Mouse (Mus musculus): ENCODE data around the gene Inha. TPM values are rescaled to one million over a fixed set of nuclear protein-coding genes. Genes with fewer than 3 reads are reported as not detected.

Gene Inha
- 9.7 and 9.9 TPM in 2 replicates for polyA plus RNA-seq (2014; fragmentation: Nextera tagmentation; extraction: Ambion mirVana)

- Histone ChIP-seq H3K4me1 (replicated peaks; ENCODE audit: control insufficient read depth, insufficient read depth, low read length) (peaks cover 25% of the 10 kb centered on the region), H3K9me3 (ENCODE audit: control insufficient read depth, low read length) (no peaks in the 10 kb centered on the region), H3K36me3 (replicated peaks; ENCODE audit: control insufficient read depth, insufficient read depth) (no peaks in the 10 kb centered on the region), H3K4me2 (replicated peaks) (peak within 1 kb of the TSS; percentile 91), H3K27ac (peak within 1 kb of the TSS; percentile 95), H3K4me3 (replicated peaks; ENCODE audit: low read length) (peak within 1 kb of the TSS; percentile 87), H3K27me3 (ENCODE audit: control insufficient read depth, insufficient read depth, low read length) (0 out of 2 replicates have a peak, but pooled peaks cover 5% of the 10 kb centered on the region), H3K9ac (peak within 1 kb of the TSS; percentile 89)
- WGBS = 71% methylated on average over 10 of the region's 10 CpGs
- ATAC-seq (ENCODE audit: low FRiP score) (no peak), DNase-seq (ENCODE audit: low spot score) (no peak)
Observed at GRCm38 (mm10) chr1:75507006-75507405, at the start of gene Inha. Inha (plus strand) TSS chr1:75507077.

GRCm38 (mm10) chr1:75457710-75458024, 49.2 kb upstream of the Inha start:
- Histone ChIP-seq H3K4me1 (replicated peaks; ENCODE audit: control insufficient read depth, insufficient read depth, low read length) (peaks cover 41% of the 10 kb centered on the region), H3K4me2 (replicated peaks) (peak overlapping the region; percentile 51), H3K9me3 (ENCODE audit: control insufficient read depth, low read length) (no peaks in the 10 kb centered on the region), H3K27me3 (ENCODE audit: control insufficient read depth, insufficient read depth, low read length) (peaks cover 7% of the 10 kb centered on the region; the same call in 1 of the 2 replicates), H3K27ac (0 out of 2 replicates have a peak overlapping the region, but pooled peaks have one; percentile 70), H3K9ac (no peak overlapping the region), H3K36me3 (replicated peaks; ENCODE audit: control insufficient read depth, insufficient read depth) (no peaks in the 10 kb centered on the region), H3K4me3 (replicated peaks; ENCODE audit: low read length) (no peak overlapping the region)
- DNase-seq (ENCODE audit: low spot score) (no peak), ATAC-seq (ENCODE audit: low FRiP score) (peak; percentile 2; the same call in 1 of the 2 replicates)
- 8% methylated on average over 9 of the region's 10 CpGs for WGBS

- Histone ChIP-seq H3K4me2 (replicated peaks) (peak overlapping the region; percentile 51), H3K4me1 (replicated peaks; ENCODE audit: control insufficient read depth, insufficient read depth, low read length) (peaks cover 40% of the 10 kb centered on the region), H3K9me3 (ENCODE audit: control insufficient read depth, low read length) (no peaks in the 10 kb centered on the region), H3K9ac (peak overlapping the region; percentile 45; the same call in 1 of the 2 replicates), H3K27me3 (ENCODE audit: control insufficient read depth, insufficient read depth, low read length) (peaks cover 7% of the 10 kb centered on the region; the same call in 1 of the 2 replicates), H3K27ac (peak overlapping the region; percentile 70; the same call in 1 of the 2 replicates), H3K36me3 (replicated peaks; ENCODE audit: control insufficient read depth, insufficient read depth) (no peaks in the 10 kb centered on the region), H3K4me3 (replicated peaks; ENCODE audit: low read length) (peak overlapping the region; percentile 20)
- DNase-seq (ENCODE audit: low spot score) = no peak
- ATAC-seq (ENCODE audit: low FRiP score) = peak; percentile 49; the same call in 1 of the 2 replicates
- WGBS = 2% methylated on average over 41 of the region's 42 CpGs
Observed at GRCm38 (mm10) chr1:75458025-75458788, 48.7 kb upstream of the Inha start.

GRCm38 (mm10) chr1:75458789-75459684, 47.8 kb upstream of the Inha start:
- Histone ChIP-seq H3K27me3 (ENCODE audit: control insufficient read depth, insufficient read depth, low read length) (peaks cover 7% of the 10 kb centered on the region; the same call in 1 of the 2 replicates), H3K9ac (peak overlapping the region; percentile 45; the same call in 1 of the 2 replicates), H3K36me3 (replicated peaks; ENCODE audit: control insufficient read depth, insufficient read depth) (no peaks in the 10 kb centered on the region)

GRCm38 (mm10) chr1:75460297-75460696, 46.6 kb upstream of the Inha start:
- DNase-seq (ENCODE audit: low spot score) = no peak
- no peak overlapping the region for H3K4me3 ChIP-seq (replicated peaks; ENCODE audit: low read length)
- no peak for ATAC-seq (ENCODE audit: low FRiP score)
- H3K9me3 ChIP-seq (ENCODE audit: control insufficient read depth, low read length) = no peaks in the 10 kb centered on the region
- H3K4me1 ChIP-seq (replicated peaks; ENCODE audit: control insufficient read depth, insufficient read depth, low read length) = peaks cover 34% of the 10 kb centered on the region
- H3K27ac ChIP-seq = no peak overlapping the region
- H3K36me3 ChIP-seq (replicated peaks; ENCODE audit: control insufficient read depth, insufficient read depth) = no peaks in the 10 kb centered on the region
- H3K9ac ChIP-seq = no peak overlapping the region
- no peak overlapping the region for H3K4me2 ChIP-seq (replicated peaks)
- WGBS = 75% methylated on average over 7 of the region's 7 CpGs
- H3K27me3 ChIP-seq (ENCODE audit: control insufficient read depth, insufficient read depth, low read length) = peaks cover 7% of the 10 kb centered on the region; the same call in 1 of the 2 replicates

More at GRCm38 (mm10) chr1:75458789-75459684, 47.8 kb upstream of the Inha start:
- Histone ChIP-seq H3K4me1 (replicated peaks; ENCODE audit: control insufficient read depth, insufficient read depth, low read length) (peaks cover 40% of the 10 kb centered on the region), H3K4me3 (replicated peaks; ENCODE audit: low read length) (peak overlapping the region; percentile 20; the same call in 1 of the 2 replicates), H3K9me3 (ENCODE audit: control insufficient read depth, low read length) (no peaks in the 10 kb centered on the region), H3K27ac (0 out of 2 replicates have a peak overlapping the region, but pooled peaks have one; percentile 70), H3K4me2 (replicated peaks) (peak overlapping the region; percentile 51)
- ATAC-seq (ENCODE audit: low FRiP score) = no peak
- 14% methylated on average over 23 of the region's 23 CpGs for WGBS
- DNase-seq (ENCODE audit: low spot score) = no peak

- Histone ChIP-seq H3K4me1 (replicated peaks; ENCODE audit: control insufficient read depth, insufficient read depth, low read length) (peaks cover 18% of the 10 kb centered on the region), H3K27me3 (ENCODE audit: control insufficient read depth, insufficient read depth, low read length) (no peaks in the 10 kb centered on the region), H3K9me3 (ENCODE audit: control insufficient read depth, low read length) (no peaks in the 10 kb centered on the region), H3K36me3 (replicated peaks; ENCODE audit: control insufficient read depth, insufficient read depth) (no peaks in the 10 kb centered on the region), H3K9ac (no peak overlapping the region), H3K4me2 (replicated peaks) (no peak overlapping the region), H3K4me3 (replicated peaks; ENCODE audit: low read length) (no peak overlapping the region), H3K27ac (no peak overlapping the region)
- no peak for ATAC-seq (ENCODE audit: low FRiP score)
- no peak for DNase-seq (ENCODE audit: low spot score)
- 11% methylated on average over 1 of the region's 1 CpGs for WGBS
Observed at GRCm38 (mm10) chr1:75462636-75463035, 44.2 kb upstream of the Inha start.

GRCm38 (mm10) chr1:75463652-75464204, 43.1 kb upstream of the Inha start:
- 71% methylated on average over 5 of the region's 5 CpGs for WGBS
- H3K9me3 ChIP-seq (ENCODE audit: control insufficient read depth, low read length) = no peaks in the 10 kb centered on the region
- no peak for ATAC-seq (ENCODE audit: low FRiP score)
- H3K36me3 ChIP-seq (replicated peaks; ENCODE audit: control insufficient read depth, insufficient read depth) = no peaks in the 10 kb centered on the region
- H3K4me3 ChIP-seq (replicated peaks; ENCODE audit: low read length) = no peak overlapping the region
- H3K27ac ChIP-seq = no peak overlapping the region
- no peaks in the 10 kb centered on the region for H3K27me3 ChIP-seq (ENCODE audit: control insufficient read depth, insufficient read depth, low read length)
- no peak overlapping the region for H3K4me2 ChIP-seq (replicated peaks)
- H3K4me1 ChIP-seq (replicated peaks; ENCODE audit: control insufficient read depth, insufficient read depth, low read length) = peaks cover 9% of the 10 kb centered on the region
- no peak for DNase-seq (ENCODE audit: low spot score)
- no peak overlapping the region for H3K9ac ChIP-seq

GRCm38 (mm10) chr1:75467215-75467927, 39.5 kb upstream of the Inha start:
- Histone ChIP-seq H3K4me3 (replicated peaks; ENCODE audit: low read length) (no peak overlapping the region), H3K4me1 (replicated peaks; ENCODE audit: control insufficient read depth, insufficient read depth, low read length) (no peaks in the 10 kb centered on the region), H3K4me2 (replicated peaks) (no peak overlapping the region), H3K27ac (no peak overlapping the region), H3K9me3 (ENCODE audit: control insufficient read depth, low read length) (no peaks in the 10 kb centered on the region), H3K27me3 (ENCODE audit: control insufficient read depth, insufficient read depth, low read length) (no peaks in the 10 kb centered on the region), H3K9ac (no peak overlapping the region), H3K36me3 (replicated peaks; ENCODE audit: control insufficient read depth, insufficient read depth) (peaks cover 12% of the 10 kb centered on the region; the same call in 1 of the 2 replicates)
- DNase-seq (ENCODE audit: low spot score) (peak; percentile 95), ATAC-seq (ENCODE audit: low FRiP score) (peak; percentile 74)
- 7% methylated on average over 14 of the region's 14 CpGs for WGBS

Data from hindbrain, embryonic 14.5 days (tissue).